Mouse (Mus musculus): ENCODE data around the gene C3ar1. TPM values are rescaled to one million over a fixed set of nuclear protein-coding genes. Genes with fewer than 3 reads are reported as not detected.
A peak's percentile ranks its signal among the peaks of the same experiment; 100 is the strongest.

Gene C3ar1
- polyA plus RNA-seq (2015; fragmentation: Nextera tagmentation; extraction: Ambion mirVana) = 1.7 and 2.6 TPM in 2 replicates

GRCm38 (mm10) chr6:122855955-122856354 is at the start of gene C3ar1:
C3ar1 (minus strand) TSS chr6:122856161.
- Histone ChIP-seq H3K27ac (replicated peaks) (no peak within 1 kb of the TSS), H3K4me2 (no peak within 1 kb of the TSS), H3K36me3 (no peaks in the 10 kb centered on the region), H3K9ac (no peak within 1 kb of the TSS), H3K4me3 (no peak within 1 kb of the TSS), H3K9me3 (no peaks in the 10 kb centered on the region), H3K27me3 (no peaks in the 10 kb centered on the region), H3K4me1 (replicated peaks) (no peaks in the 10 kb centered on the region)
- ATAC-seq (ENCODE audit: low FRiP score, low read depth) = no peak
- 85% methylated on average over 7 of the region's 7 CpGs for WGBS

DNA sequence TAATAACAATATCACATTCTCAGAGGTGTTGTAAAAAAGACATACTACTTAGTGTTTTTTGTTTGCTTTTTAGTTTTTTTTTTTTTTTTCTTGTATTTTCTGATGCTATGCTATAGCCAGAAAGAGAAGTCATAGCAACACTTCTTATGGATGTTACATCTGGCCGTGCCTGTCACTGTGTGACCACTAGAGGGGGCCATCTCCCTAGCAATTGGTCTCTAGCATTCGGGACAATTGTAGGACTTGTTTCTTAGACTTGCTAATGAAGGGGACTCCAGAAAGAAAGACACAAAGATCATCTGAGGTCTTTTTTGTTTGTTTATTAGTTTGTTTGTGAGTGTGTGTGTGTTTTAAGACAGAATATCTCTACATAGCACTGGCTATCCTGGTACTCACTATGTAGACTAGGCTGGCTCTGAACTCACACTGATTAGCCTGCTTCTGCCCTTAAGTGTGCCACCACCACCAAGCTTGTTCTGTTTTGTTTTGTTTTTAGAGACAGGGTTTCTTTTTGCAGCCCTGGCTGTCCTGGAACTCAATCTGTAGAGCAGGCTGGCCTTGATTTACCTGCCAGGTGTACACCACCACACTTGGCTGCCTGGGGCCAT is 36.6 kb upstream of the C3ar1 start:
- H3K27ac ChIP-seq (replicated peaks) = no peak overlapping the region
- ATAC-seq (ENCODE audit: low FRiP score, low read depth) = no peak
- no peaks in the 10 kb centered on the region for H3K27me3 ChIP-seq
- peaks cover 28% of the 10 kb centered on the region for H3K36me3 ChIP-seq
- WGBS = 13% methylated on average over 2 of the region's 2 CpGs
- H3K4me1 ChIP-seq (replicated peaks) = no peaks in the 10 kb centered on the region
- no peak overlapping the region for H3K4me3 ChIP-seq
- no peak overlapping the region for H3K9ac ChIP-seq
- H3K9me3 ChIP-seq = no peaks in the 10 kb centered on the region
- no peak overlapping the region for H3K4me2 ChIP-seq

- H3K36me3 ChIP-seq = peaks cover 50% of the 10 kb centered on the region
- no peak for ATAC-seq (ENCODE audit: low FRiP score, low read depth)
- no peak overlapping the region for H3K27ac ChIP-seq (replicated peaks)
- H3K9me3 ChIP-seq = no peaks in the 10 kb centered on the region
- no peak overlapping the region for H3K9ac ChIP-seq
- H3K4me3 ChIP-seq = no peak overlapping the region
- H3K27me3 ChIP-seq = no peaks in the 10 kb centered on the region
- no peak overlapping the region for H3K4me2 ChIP-seq
- 98% methylated on average over 2 of the region's 2 CpGs for WGBS
- no peaks in the 10 kb centered on the region for H3K4me1 ChIP-seq (replicated peaks)
Observed at GRCm38 (mm10) chr6:122889599-122889998, 33.6 kb upstream of the C3ar1 start.

- Histone ChIP-seq H3K4me3 (no peak overlapping the region), H3K9me3 (no peaks in the 10 kb centered on the region), H3K9ac (no peak overlapping the region), H3K27ac (replicated peaks) (no peak overlapping the region), H3K4me1 (replicated peaks) (no peaks in the 10 kb centered on the region), H3K27me3 (no peaks in the 10 kb centered on the region), H3K4me2 (no peak overlapping the region), H3K36me3 (peaks cover 81% of the 10 kb centered on the region)
- no peak for ATAC-seq (ENCODE audit: low FRiP score, low read depth)
- 96% methylated on average over 9 of the region's 9 CpGs for WGBS
Observed at GRCm38 (mm10) chr6:122883603-122884002, 27.6 kb upstream of the C3ar1 start.

- 94% methylated on average over 12 of the region's 12 CpGs for WGBS
- Histone ChIP-seq H3K4me2 (no peak overlapping the region), H3K9me3 (no peaks in the 10 kb centered on the region), H3K9ac (no peak overlapping the region), H3K27me3 (no peaks in the 10 kb centered on the region), H3K4me3 (no peak overlapping the region), H3K27ac (replicated peaks) (no peak overlapping the region), H3K4me1 (replicated peaks) (peaks cover 7% of the 10 kb centered on the region), H3K36me3 (peaks cover 67% of the 10 kb centered on the region)
- ATAC-seq (ENCODE audit: low FRiP score, low read depth) = no peak
Observed at GRCm38 (mm10) chr6:122881287-122881686, 25.3 kb upstream of the C3ar1 start.

DNA sequence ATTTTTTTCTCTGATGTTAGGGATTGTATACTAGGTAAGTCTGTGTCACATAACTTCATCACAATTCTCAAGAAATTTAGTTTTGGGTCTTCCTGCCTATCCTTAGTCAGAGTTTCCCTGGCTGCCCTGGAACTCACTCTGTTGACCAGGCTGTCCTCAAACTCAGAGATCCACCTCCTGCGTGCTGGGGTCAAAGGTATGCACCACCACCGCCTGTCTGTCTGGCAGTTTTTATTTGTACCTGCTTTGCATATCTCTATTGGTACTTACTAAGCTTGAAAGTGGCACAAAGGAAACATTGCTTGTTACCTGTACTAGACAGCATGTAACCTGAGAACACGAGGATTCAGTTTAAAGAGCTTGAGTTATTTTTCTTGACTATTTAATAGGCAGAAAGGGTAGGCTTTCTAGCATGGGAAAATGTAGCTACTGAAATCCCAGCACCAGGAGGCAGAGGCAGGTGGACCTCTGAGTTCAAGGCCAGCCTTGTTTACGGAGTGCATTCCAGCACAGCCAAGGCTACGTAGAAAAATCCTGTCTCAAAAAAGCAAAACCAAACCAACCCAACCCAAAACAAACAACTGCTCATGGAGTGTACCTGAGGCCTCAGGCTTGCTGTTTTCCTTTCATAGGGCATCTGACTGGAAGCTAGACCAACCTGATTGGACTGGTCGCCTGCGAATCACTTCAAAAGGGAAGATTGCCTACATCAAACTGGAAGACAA is 24.0 kb upstream of the C3ar1 start:
- peaks cover 55% of the 10 kb centered on the region for H3K36me3 ChIP-seq

GRCm38 (mm10) chr6:122879141-122879735 is 23.3 kb upstream of the C3ar1 start:
- Histone ChIP-seq H3K9ac (no peak overlapping the region), H3K4me1 (replicated peaks) (peaks cover 20% of the 10 kb centered on the region), H3K9me3 (no peaks in the 10 kb centered on the region), H3K27me3 (no peaks in the 10 kb centered on the region), H3K36me3 (peaks cover 48% of the 10 kb centered on the region), H3K4me2 (no peak overlapping the region), H3K27ac (replicated peaks) (no peak overlapping the region), H3K4me3 (no peak overlapping the region)
- no peak for ATAC-seq (ENCODE audit: low FRiP score, low read depth)
- 95% methylated on average over 7 of the region's 7 CpGs for WGBS

More for the DNA sequence above, 24.0 kb upstream of the C3ar1 start:
- H3K4me2 ChIP-seq = no peak overlapping the region
- 91% methylated on average over 7 of the region's 7 CpGs for WGBS
- no peaks in the 10 kb centered on the region for H3K27me3 ChIP-seq
- H3K4me1 ChIP-seq (replicated peaks) = peaks cover 20% of the 10 kb centered on the region
- no peak overlapping the region for H3K4me3 ChIP-seq
- H3K9me3 ChIP-seq = no peaks in the 10 kb centered on the region
- no peak overlapping the region for H3K9ac ChIP-seq
- ATAC-seq (ENCODE audit: low FRiP score, low read depth) = no peak
- no peak overlapping the region for H3K27ac ChIP-seq (replicated peaks)

DNA sequence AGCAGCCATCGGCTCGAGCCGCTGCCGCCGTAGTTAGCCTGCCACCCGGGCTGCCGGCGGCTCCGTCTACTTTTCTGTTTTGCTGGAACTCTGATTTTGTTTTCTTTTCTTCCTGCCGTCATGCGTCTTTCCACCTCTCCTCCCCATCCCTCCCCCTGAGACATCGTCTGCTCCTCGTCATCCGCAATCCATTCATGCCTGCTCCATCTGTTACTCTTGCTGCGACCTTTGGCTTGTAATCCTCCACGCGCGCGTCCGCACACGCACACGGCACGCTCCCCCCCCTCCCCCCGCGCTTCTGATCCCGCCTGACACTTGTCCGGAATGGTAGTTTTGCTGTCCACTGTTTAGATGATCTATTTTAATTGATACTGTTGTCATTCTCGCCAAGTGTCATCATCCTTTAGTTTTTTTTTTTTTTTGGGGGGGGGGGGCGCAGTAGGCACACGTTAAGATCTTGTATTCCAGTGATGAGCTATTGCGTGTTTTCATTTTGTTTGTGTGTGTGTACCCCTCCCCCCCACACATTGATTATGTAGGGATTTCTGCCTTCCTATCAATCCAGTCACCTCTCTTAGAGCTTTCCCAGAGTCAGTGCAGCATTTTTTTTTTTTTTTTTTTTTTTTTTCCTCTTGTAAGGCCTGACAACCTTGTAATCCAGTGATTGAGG is 18.9 kb upstream of the C3ar1 start:
- peak overlapping the region; percentile 95 for H3K27ac ChIP-seq (replicated peaks)
- WGBS = under 1% methylated on average over 31 of the region's 31 CpGs

GRCm38 (mm10) chr6:122873871-122874719 is 18.1 kb upstream of the C3ar1 start, which contains the start of gene Necap1:
Necap1 (plus strand) TSS chr6:122874474.
- H3K4me1 ChIP-seq (replicated peaks) = peaks cover 20% of the 10 kb centered on the region
- WGBS = 6% methylated on average over 43 of the region's 43 CpGs
- peak within 1 kb of the TSS; percentile 95 for H3K9ac ChIP-seq
- peak within 1 kb of the TSS; percentile 95 for H3K27ac ChIP-seq (replicated peaks)
- ATAC-seq (ENCODE audit: low FRiP score, low read depth) = peak; percentile 98
- H3K9me3 ChIP-seq = no peaks in the 10 kb centered on the region
- H3K4me3 ChIP-seq = peak within 1 kb of the TSS; percentile 98
- peak within 1 kb of the TSS; percentile 59 for H3K4me2 ChIP-seq
- no peaks in the 10 kb centered on the region; the same call in 1 of the 2 replicates for H3K27me3 ChIP-seq
- H3K36me3 ChIP-seq = peaks cover 10% of the 10 kb centered on the region; the same call in 1 of the 2 replicates

More for the DNA sequence above, 18.9 kb upstream of the C3ar1 start:
- no peaks in the 10 kb centered on the region for H3K9me3 ChIP-seq
- H3K27me3 ChIP-seq = no peaks in the 10 kb centered on the region
- peak; percentile 79 for ATAC-seq (ENCODE audit: low FRiP score, low read depth)
- peaks cover 10% of the 10 kb centered on the region; the same call in 1 of the 2 replicates for H3K36me3 ChIP-seq
- peak overlapping the region; percentile 59 for H3K4me2 ChIP-seq
- H3K4me3 ChIP-seq = peak overlapping the region; percentile 98
- peak overlapping the region; percentile 95 for H3K9ac ChIP-seq
- H3K4me1 ChIP-seq (replicated peaks) = peaks cover 20% of the 10 kb centered on the region

- Histone ChIP-seq H3K4me1 (replicated peaks) (peaks cover 17% of the 10 kb centered on the region), H3K27ac (replicated peaks) (no peak overlapping the region), H3K9me3 (no peaks in the 10 kb centered on the region), H3K4me3 (no peak overlapping the region), H3K9ac (no peak overlapping the region), H3K4me2 (no peak overlapping the region), H3K27me3 (no peaks in the 10 kb centered on the region; the same call in 1 of the 2 replicates), H3K36me3 (peaks cover 4% of the 10 kb centered on the region; the same call in 1 of the 2 replicates)
- ATAC-seq (ENCODE audit: low FRiP score, low read depth) = no peak
- 95% methylated on average over 5 of the region's 5 CpGs for WGBS
Observed at GRCm38 (mm10) chr6:122872800-122873199, 16.8 kb upstream of the C3ar1 start.

DNA sequence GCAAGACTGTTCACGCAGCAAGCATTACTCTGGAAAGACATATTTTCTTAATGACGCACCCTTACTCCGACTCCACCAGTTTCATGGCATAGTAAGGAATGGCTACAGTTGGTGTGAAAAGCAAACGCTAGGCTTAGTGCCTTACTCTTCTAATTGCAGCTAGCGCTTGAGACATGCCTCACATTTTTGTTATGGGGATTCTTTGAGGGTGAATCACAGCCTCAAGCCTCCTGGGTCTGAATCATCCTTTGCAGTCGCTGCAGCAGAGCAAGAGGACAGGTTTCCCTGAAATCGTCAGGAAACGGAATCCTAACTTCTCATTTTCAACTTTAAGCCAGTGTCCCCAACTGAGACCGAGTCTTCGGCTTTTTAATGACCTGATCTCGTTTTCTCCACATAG is 13.9 kb upstream of the C3ar1 start:
- H3K9me3 ChIP-seq = no peaks in the 10 kb centered on the region
- no peak overlapping the region for H3K27ac ChIP-seq (replicated peaks)
- H3K4me2 ChIP-seq = no peak overlapping the region
- H3K4me3 ChIP-seq = no peak overlapping the region
- no peak overlapping the region for H3K9ac ChIP-seq
- no peak for ATAC-seq (ENCODE audit: low FRiP score, low read depth)
- no peaks in the 10 kb centered on the region; the same call in 1 of the 2 replicates for H3K27me3 ChIP-seq
- 84% methylated on average over 11 of the region's 11 CpGs for WGBS
- no peaks in the 10 kb centered on the region for H3K36me3 ChIP-seq
- H3K4me1 ChIP-seq (replicated peaks) = no peaks in the 10 kb centered on the region
